Mouse (Mus musculus): ENCODE data around the gene Abi3bp.

DNA sequence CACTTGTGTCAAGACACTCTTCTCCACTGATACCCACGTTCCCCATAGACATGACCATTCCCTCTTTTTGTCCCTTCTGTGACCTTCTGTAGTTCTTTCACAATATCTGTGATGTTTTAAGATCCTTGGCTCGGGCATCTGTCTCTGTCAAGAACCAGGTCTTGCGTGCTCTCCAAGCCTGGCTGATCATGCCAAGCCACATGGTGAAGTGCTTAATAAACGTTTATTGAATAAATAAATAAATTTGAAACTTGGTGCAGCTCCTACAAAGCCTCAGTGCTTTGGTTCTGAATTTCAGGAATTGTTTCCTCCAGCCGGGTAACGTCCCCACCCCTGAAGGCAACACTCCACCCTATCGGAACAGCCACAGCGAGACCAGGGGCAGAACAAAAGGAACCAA is 193.3 kb downstream of the Abi3bp start:
- TF ChIP-seq ZC3H11A (IDR thresholded peaks at IDR 0.05; ENCODE audit: borderline replicate concordance, low read depth, low read length) (no peak), ZNF384 (IDR thresholded peaks at IDR 0.05; ENCODE audit: low read depth, low read length) (no peak), CHD2 (IDR thresholded peaks at IDR 0.05; ENCODE audit: low read depth, low read length) (no peak), MAFK (IDR thresholded peaks at IDR 0.05; ENCODE audit: insufficient read depth, low read depth, low read length) (no peak), HCFC1 (IDR thresholded peaks at IDR 0.05; ENCODE audit: borderline replicate concordance, insufficient read depth, low read length) (no peak)
